Mouse (Mus musculus): ENCODE data around the gene Car15. TPM values are rescaled to one million over a fixed set of nuclear protein-coding genes. Genes with fewer than 3 reads are reported as not detected.

Car15 gene
- polyA plus RNA-seq, 1 experiment from 2014 or later = 3.4 TPM

DNA sequence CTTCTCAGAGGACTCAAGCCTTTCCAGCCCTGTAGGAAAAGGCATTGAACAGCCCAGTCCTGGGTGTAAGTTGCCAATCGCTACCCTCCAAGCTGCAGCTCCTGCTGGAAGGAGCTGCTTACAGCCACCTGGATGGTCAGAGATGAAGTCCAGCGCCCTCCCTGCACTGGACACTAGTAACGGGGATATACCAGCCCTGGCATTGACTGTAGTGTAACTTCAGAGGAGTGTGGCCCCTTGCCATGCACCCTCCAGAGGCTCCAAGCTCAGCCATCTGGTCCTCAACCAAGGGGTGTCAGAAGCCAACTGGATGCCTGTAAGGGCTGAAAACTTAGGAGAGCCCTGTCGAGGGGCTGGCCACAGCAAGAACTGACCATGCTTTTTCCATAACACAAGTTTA lies 1.8 kb upstream of the Car15 start:
- DNase-seq (ENCODE audit: low spot score) = no peak
- H3K36me3 ChIP-seq (replicated peaks; ENCODE audit: control insufficient read depth, insufficient read depth) = peaks cover 65% of the 10 kb centered on the region
- peaks cover 12% of the 10 kb centered on the region; the same call in 1 of the 2 replicates for H3K27me3 ChIP-seq (ENCODE audit: control insufficient read depth, insufficient read depth, low read length)
- 88% methylated on average over 4 of the region's 4 CpGs for WGBS
- H3K4me1 ChIP-seq (replicated peaks; ENCODE audit: control insufficient read depth, insufficient read depth, low read length) = peaks cover 3% of the 10 kb centered on the region; the same call in 1 of the 2 replicates
- H3K4me3 ChIP-seq (replicated peaks; ENCODE audit: low read length) = no peak overlapping the region
- no peak overlapping the region for H3K27ac ChIP-seq
- no peaks in the 10 kb centered on the region for H3K9me3 ChIP-seq (ENCODE audit: control insufficient read depth, low read length)
- H3K9ac ChIP-seq = no peak overlapping the region
- no peak for ATAC-seq (ENCODE audit: low FRiP score)
- H3K4me2 ChIP-seq (replicated peaks) = no peak overlapping the region

GRCm38 (mm10) chr16:17835481-17835880 lies 2.7 kb downstream of the Car15 start:
- Histone ChIP-seq H3K4me2 (replicated peaks) (no peak overlapping the region), H3K36me3 (replicated peaks; ENCODE audit: control insufficient read depth, insufficient read depth) (peaks cover 20% of the 10 kb centered on the region; the same call in 1 of the 2 replicates), H3K9ac (no peak overlapping the region), H3K4me1 (replicated peaks; ENCODE audit: control insufficient read depth, insufficient read depth, low read length) (peaks cover 9% of the 10 kb centered on the region; the same call in 1 of the 2 replicates), H3K9me3 (ENCODE audit: control insufficient read depth, low read length) (no peaks in the 10 kb centered on the region), H3K27ac (no peak overlapping the region), H3K27me3 (ENCODE audit: control insufficient read depth, insufficient read depth, low read length) (peaks cover 31% of the 10 kb centered on the region), H3K4me3 (replicated peaks; ENCODE audit: low read length) (no peak overlapping the region)
- DNase-seq (ENCODE audit: low spot score) (no peak), ATAC-seq (ENCODE audit: low FRiP score) (no peak)
- 46% methylated on average over 13 of the region's 13 CpGs for WGBS

- 50% methylated on average over 7 of the region's 7 CpGs for WGBS
- no peak for DNase-seq (ENCODE audit: low spot score)
- peaks cover 9% of the 10 kb centered on the region; the same call in 1 of the 2 replicates for H3K4me1 ChIP-seq (replicated peaks; ENCODE audit: control insufficient read depth, insufficient read depth, low read length)
- H3K9ac ChIP-seq = peak overlapping the region; percentile 85
- no peaks in the 10 kb centered on the region for H3K9me3 ChIP-seq (ENCODE audit: control insufficient read depth, low read length)
- peak overlapping the region; percentile 97 for H3K4me2 ChIP-seq (replicated peaks)
- 0 out of 2 replicates have a peak, but pooled peaks cover 11% of the 10 kb centered on the region for H3K36me3 ChIP-seq (replicated peaks; ENCODE audit: control insufficient read depth, insufficient read depth)
- H3K27ac ChIP-seq = peak overlapping the region; percentile 95
- ATAC-seq (ENCODE audit: low FRiP score) = no peak; the same call in 1 of the 2 replicates
- H3K27me3 ChIP-seq (ENCODE audit: control insufficient read depth, insufficient read depth, low read length) = peaks cover 32% of the 10 kb centered on the region
- H3K4me3 ChIP-seq (replicated peaks; ENCODE audit: low read length) = peak overlapping the region; percentile 63
Observed at GRCm38 (mm10) chr16:17834543-17834942, 3.6 kb downstream of the Car15 start.

GRCm38 (mm10) chr16:17833681-17834399 lies 4.3 kb downstream of the Car15 start:
- DNase-seq (ENCODE audit: low spot score) = peak; percentile 65
- H3K27me3 ChIP-seq (ENCODE audit: control insufficient read depth, insufficient read depth, low read length) = peaks cover 32% of the 10 kb centered on the region
- under 1% methylated on average over 94 of the region's 103 CpGs for WGBS

GRCm38 (mm10) chr16:17833321-17833680 lies 4.9 kb downstream of the Car15 start:
- peak; percentile 79 for ATAC-seq (ENCODE audit: low FRiP score)
- under 1% methylated on average over 37 of the region's 37 CpGs for WGBS

More at GRCm38 (mm10) chr16:17833681-17834399, 4.3 kb downstream of the Car15 start:
- H3K36me3 ChIP-seq (replicated peaks; ENCODE audit: control insufficient read depth, insufficient read depth) = 0 out of 2 replicates have a peak, but pooled peaks cover 9% of the 10 kb centered on the region
- H3K4me1 ChIP-seq (replicated peaks; ENCODE audit: control insufficient read depth, insufficient read depth, low read length) = peaks cover 9% of the 10 kb centered on the region; the same call in 1 of the 2 replicates
- peak overlapping the region; percentile 63 for H3K4me3 ChIP-seq (replicated peaks; ENCODE audit: low read length)
- no peaks in the 10 kb centered on the region for H3K9me3 ChIP-seq (ENCODE audit: control insufficient read depth, low read length)
- H3K27ac ChIP-seq = peak overlapping the region; percentile 95
- ATAC-seq (ENCODE audit: low FRiP score) = peak; percentile 79
- peak overlapping the region; percentile 97 for H3K4me2 ChIP-seq (replicated peaks)
- peak overlapping the region; percentile 85 for H3K9ac ChIP-seq

GRCm38 (mm10) chr16:17832821-17833220 lies 5.3 kb downstream of the Car15 start, which contains the start of gene B830017H08Rik:
TSS of gene B830017H08Rik (plus strand) at chr16:17833121.
- no peak; the same call in 1 of the 2 replicates for ATAC-seq (ENCODE audit: low FRiP score)
- DNase-seq (ENCODE audit: low spot score) = no peak
- Histone ChIP-seq H3K27me3 (ENCODE audit: control insufficient read depth, insufficient read depth, low read length) (peaks cover 32% of the 10 kb centered on the region), H3K4me1 (replicated peaks; ENCODE audit: control insufficient read depth, insufficient read depth, low read length) (peaks cover 9% of the 10 kb centered on the region; the same call in 1 of the 2 replicates), H3K9me3 (ENCODE audit: control insufficient read depth, low read length) (no peaks in the 10 kb centered on the region), H3K9ac (peak within 1 kb of the TSS; percentile 85), H3K4me3 (replicated peaks; ENCODE audit: low read length) (peak within 1 kb of the TSS; percentile 63), H3K27ac (peak within 1 kb of the TSS; percentile 95), H3K4me2 (replicated peaks) (peak within 1 kb of the TSS; percentile 97), H3K36me3 (replicated peaks; ENCODE audit: control insufficient read depth, insufficient read depth) (0 out of 2 replicates have a peak, but pooled peaks cover 1% of the 10 kb centered on the region)
- WGBS = 24% methylated on average over 7 of the region's 7 CpGs

More at GRCm38 (mm10) chr16:17833321-17833680, 4.9 kb downstream of the Car15 start:
- H3K4me3 ChIP-seq (replicated peaks; ENCODE audit: low read length) = peak overlapping the region; percentile 63
- 0 out of 2 replicates have a peak, but pooled peaks cover 4% of the 10 kb centered on the region for H3K36me3 ChIP-seq (replicated peaks; ENCODE audit: control insufficient read depth, insufficient read depth)
- peak overlapping the region; percentile 95 for H3K27ac ChIP-seq
- H3K4me2 ChIP-seq (replicated peaks) = peak overlapping the region; percentile 97
- H3K9me3 ChIP-seq (ENCODE audit: control insufficient read depth, low read length) = no peaks in the 10 kb centered on the region
- H3K4me1 ChIP-seq (replicated peaks; ENCODE audit: control insufficient read depth, insufficient read depth, low read length) = peaks cover 9% of the 10 kb centered on the region; the same call in 1 of the 2 replicates
- DNase-seq (ENCODE audit: low spot score) = peak; percentile 47
- peak overlapping the region; percentile 85 for H3K9ac ChIP-seq
- peaks cover 32% of the 10 kb centered on the region for H3K27me3 ChIP-seq (ENCODE audit: control insufficient read depth, insufficient read depth, low read length)

- H3K4me1 ChIP-seq (replicated peaks; ENCODE audit: control insufficient read depth, insufficient read depth, low read length) = peaks cover 9% of the 10 kb centered on the region; the same call in 1 of the 2 replicates
- no peak for ATAC-seq (ENCODE audit: low FRiP score)
- WGBS = 16% methylated on average over 11 of the region's 11 CpGs
Observed at GRCm38 (mm10) chr16:17831781-17832180, 6.4 kb downstream of the Car15 start.

DNA sequence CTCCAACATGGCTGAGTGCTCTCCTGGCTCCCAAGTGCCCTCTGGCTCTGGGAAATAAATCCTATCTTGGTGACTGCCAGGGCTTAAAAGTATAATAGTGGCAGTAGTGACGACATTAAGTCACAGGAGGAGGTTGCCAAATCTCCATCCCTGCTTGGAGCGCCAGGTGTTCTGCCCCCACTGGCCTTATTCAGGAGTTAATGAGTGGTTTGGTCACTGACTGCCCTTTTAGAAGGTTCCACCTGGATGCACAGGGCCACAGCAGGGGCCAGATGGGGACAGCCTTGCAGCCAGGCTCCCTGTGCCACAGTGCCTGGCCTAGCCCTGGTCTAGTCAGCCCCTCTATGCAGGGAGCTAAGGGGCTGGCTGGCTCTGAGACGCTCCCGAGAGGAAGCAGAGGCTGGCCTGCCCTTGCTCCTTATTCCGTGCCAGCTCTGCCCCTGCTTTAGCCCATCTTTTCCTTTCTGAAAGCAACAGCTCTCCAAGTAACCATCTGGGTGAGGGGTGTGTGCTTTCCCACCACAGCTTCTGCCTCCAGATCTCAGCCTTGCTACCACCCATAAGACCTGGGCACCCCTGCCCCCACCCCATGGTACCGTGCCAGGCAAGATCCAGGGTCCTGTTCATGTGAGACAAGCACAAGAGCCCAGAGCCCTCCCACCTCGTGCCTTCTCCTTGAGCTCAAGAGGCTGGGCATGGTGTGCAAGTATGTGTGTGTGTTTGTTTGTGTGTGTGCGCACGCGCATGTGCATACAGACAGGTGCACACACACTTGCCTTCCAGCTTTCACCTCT lies 7.6 kb downstream of the Car15 start:
- H3K27ac ChIP-seq = no peak overlapping the region
- no peak overlapping the region for H3K4me2 ChIP-seq (replicated peaks)
- H3K9me3 ChIP-seq (ENCODE audit: control insufficient read depth, low read length) = no peaks in the 10 kb centered on the region
- DNase-seq (ENCODE audit: low spot score) (no peak), ATAC-seq (ENCODE audit: low FRiP score) (no peak)
- H3K36me3 ChIP-seq (replicated peaks; ENCODE audit: control insufficient read depth, insufficient read depth) = no peaks in the 10 kb centered on the region
- peaks cover 24% of the 10 kb centered on the region for H3K27me3 ChIP-seq (ENCODE audit: control insufficient read depth, insufficient read depth, low read length)
- 66% methylated on average over 10 of the region's 10 CpGs for WGBS
- H3K9ac ChIP-seq = no peak overlapping the region
- peaks cover 9% of the 10 kb centered on the region; the same call in 1 of the 2 replicates for H3K4me1 ChIP-seq (replicated peaks; ENCODE audit: control insufficient read depth, insufficient read depth, low read length)
- H3K4me3 ChIP-seq (replicated peaks; ENCODE audit: low read length) = no peak overlapping the region

More at GRCm38 (mm10) chr16:17831781-17832180, 6.4 kb downstream of the Car15 start:
- Histone ChIP-seq H3K27ac (no peak overlapping the region), H3K9me3 (ENCODE audit: control insufficient read depth, low read length) (no peaks in the 10 kb centered on the region), H3K9ac (no peak overlapping the region), H3K27me3 (ENCODE audit: control insufficient read depth, insufficient read depth, low read length) (peaks cover 32% of the 10 kb centered on the region), H3K4me3 (replicated peaks; ENCODE audit: low read length) (no peak overlapping the region), H3K36me3 (replicated peaks; ENCODE audit: control insufficient read depth, insufficient read depth) (no peaks in the 10 kb centered on the region), H3K4me2 (replicated peaks) (no peak overlapping the region)
- no peak for DNase-seq (ENCODE audit: low spot score)

DNA sequence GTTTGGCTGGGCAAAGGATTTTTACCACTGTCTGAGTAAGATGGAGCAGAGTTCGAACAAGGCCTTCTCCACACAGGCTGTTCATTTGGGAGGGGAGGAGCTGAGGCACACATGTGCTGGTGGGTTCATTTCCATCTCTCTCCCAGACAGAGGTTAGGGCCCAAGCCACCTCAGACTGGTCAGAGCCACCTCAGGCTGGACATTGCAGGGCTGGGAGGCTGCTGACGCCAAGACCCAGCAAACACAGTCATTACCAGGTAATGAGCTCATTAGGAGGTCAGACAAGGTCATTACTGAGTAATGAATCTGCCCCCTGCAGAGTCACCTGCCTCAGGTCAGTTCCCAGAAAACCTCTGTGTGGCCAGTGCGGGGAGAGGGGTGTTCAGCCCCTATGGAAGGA lies 9.3 kb downstream of the Car15 start:
- H3K9ac ChIP-seq = no peak overlapping the region
- no peak for ATAC-seq (ENCODE audit: low FRiP score)

More for the DNA sequence above, 9.3 kb downstream of the Car15 start:
- 78% methylated on average over 3 of the region's 3 CpGs for WGBS
- Histone ChIP-seq H3K36me3 (replicated peaks; ENCODE audit: control insufficient read depth, insufficient read depth) (no peaks in the 10 kb centered on the region), H3K4me1 (replicated peaks; ENCODE audit: control insufficient read depth, insufficient read depth, low read length) (no peaks in the 10 kb centered on the region; the same call in 1 of the 2 replicates), H3K9me3 (ENCODE audit: control insufficient read depth, low read length) (no peaks in the 10 kb centered on the region), H3K27me3 (ENCODE audit: control insufficient read depth, insufficient read depth, low read length) (peaks cover 24% of the 10 kb centered on the region), H3K4me3 (replicated peaks; ENCODE audit: low read length) (no peak overlapping the region), H3K27ac (no peak overlapping the region), H3K4me2 (replicated peaks) (no peak overlapping the region)
- no peak for DNase-seq (ENCODE audit: low spot score)

All from hindbrain, embryonic 14.5 days (tissue).